Mouse (Mus musculus) cerebellum, postnatal 36 days (tissue): ENCODE data around the gene Pik3ip1.
A peak's percentile ranks its signal among the peaks of the same experiment; 100 is the strongest.

ENCODE experiments used
- DNase-seq, 2 experiments: peaks; one replicate each; pipeline ENCODE4 v3.0.0; 2021 to 2022; ENCODE audit warnings: mixed read lengths in 2 of 2

Pik3ip1 gene

GRCm38 (mm10) chr11:3329891-3330451 is at the start of gene Pik3ip1:
Gene Pik3ip1 (plus strand): TSS chr11:3330401.
- no peak for DNase-seq

- no peak for DNase-seq
These were observed 47.3 kb upstream of the Pik3ip1 start for GRCm38 (mm10) chr11:3282887-3283286.

- DNase-seq: no peak
These were observed 46.6 kb upstream of the Pik3ip1 start for GRCm38 (mm10) chr11:3283645-3284044.

- DNase-seq: no peak
These were observed 44.3 kb upstream of the Pik3ip1 start for GRCm38 (mm10) chr11:3285940-3286339.

- DNase-seq: peak; percentile 40 to 65
These were observed 43.1 kb upstream of the Pik3ip1 start for GRCm38 (mm10) chr11:3287131-3287530.

GRCm38 (mm10) chr11:3287921-3288320 is 42.3 kb upstream of the Pik3ip1 start:
- no peak for DNase-seq

- DNase-seq: peak; percentile 57 to 67
These were observed 41.5 kb upstream of the Pik3ip1 start, which contains the start of gene Patz1 for GRCm38 (mm10) chr11:3288521-3289301. Gene Patz1 (plus strand): TSS chr11:3288874.

- DNase-seq: peak in 1 of 2 experiments; percentile 80
These were observed 40.8 kb upstream of the Pik3ip1 start for GRCm38 (mm10) chr11:3289302-3289802.

GRCm38 (mm10) chr11:3289803-3290639 is 40.2 kb upstream of the Pik3ip1 start:
- DNase-seq: peak; percentile 83

GRCm38 (mm10) chr11:3290640-3291310 is 39.4 kb upstream of the Pik3ip1 start:
- peak; percentile 60 to 61 for DNase-seq

- DNase-seq: peak; percentile 27 to 31
These were observed 38.7 kb upstream of the Pik3ip1 start for GRCm38 (mm10) chr11:3291311-3292061.

GRCm38 (mm10) chr11:3292062-3292421 is 38.2 kb upstream of the Pik3ip1 start:
- peak; percentile 26 to 28 for DNase-seq

- DNase-seq: peak in 1 of 2 experiments; percentile 22
These were observed 37.4 kb upstream of the Pik3ip1 start for GRCm38 (mm10) chr11:3292711-3293249.

GRCm38 (mm10) chr11:3293361-3293760 is 36.8 kb upstream of the Pik3ip1 start:
- DNase-seq: no peak

- no peak for DNase-seq
These were observed 35.6 kb upstream of the Pik3ip1 start for GRCm38 (mm10) chr11:3294641-3295040.

GRCm38 (mm10) chr11:3296056-3296455 is 34.1 kb upstream of the Pik3ip1 start:
- DNase-seq: no peak

- DNase-seq: no peak
These were observed 32.1 kb upstream of the Pik3ip1 start for GRCm38 (mm10) chr11:3297871-3298812.

GRCm38 (mm10) chr11:3298813-3299185 is 31.4 kb upstream of the Pik3ip1 start:
- DNase-seq: no peak

GRCm38 (mm10) chr11:3301075-3301474 is 29.1 kb upstream of the Pik3ip1 start:
- no peak for DNase-seq

GRCm38 (mm10) chr11:3302385-3302784 is 27.8 kb upstream of the Pik3ip1 start:
- no peak for DNase-seq
